Mouse (Mus musculus) liver, embryonic 14.5 days (tissue): ENCODE data around the gene Acbd4. TPM values are rescaled to one million over a fixed set of nuclear protein-coding genes. Genes with fewer than 3 reads are reported as not detected.

Source experiments
- ATAC-seq: fragments of 200-750 bp; cut with Nextera tagmentation; 2 replicates; pipeline ENCODE4 v1.8.0; 2017; ENCODE audit warnings: moderate number of reproducible peaks, mild to moderate bottlenecking, moderate library complexity; ENCODE audit not compliant: insufficient read depth
- DNase-seq, 3 experiments: peaks; one replicate each; pipeline ENCODE4 v3.0.0-alpha.2; 2012 to 2013; ENCODE audit warnings: low read depth in 3 of 3, low spot score in 3 of 3
- H3K27ac ChIP-seq: fragments of 300-500 bp; sonication (generic); 2 replicates; pipeline ENCODE4 v1.5.1; 2014; ENCODE audit warnings: moderate library complexity, mild to moderate bottlenecking, control low read depth, inconsistent platforms
- H3K27me3 ChIP-seq: fragments of 300-500 bp; sonication (generic); 2 replicates; pipeline ENCODE4 v1.6.1; 2014; ENCODE audit warnings: mild to moderate bottlenecking, low read length, moderate library complexity; ENCODE audit not compliant: control insufficient read depth, insufficient read depth
- H3K36me3 ChIP-seq: fragments of 300-500 bp; sonication (generic); replicated peaks from 2 replicates; pipeline ENCODE4 v1.6.1; 2014; ENCODE audit warnings: low read depth; ENCODE audit not compliant: control insufficient read depth, insufficient read depth
- H3K4me1 ChIP-seq, 2 experiments: fragments of 200-500 bp in 1 of 2; fragments of 300-500 bp in 1 of 2; sonication (generic) in 1 of 2; replicated peaks; 2 replicates each; pipeline ENCODE4 v1.6.1; 2012 to 2014; ENCODE audit warnings: antibody characterized with exemption in 1 of 2, inconsistent platforms in 1 of 2, low read length in 1 of 2; ENCODE audit not compliant: control insufficient read depth in 2 of 2, insufficient read depth in 2 of 2
- H3K4me2 ChIP-seq: fragments of 300-500 bp; sonication (generic); 2 replicates; pipeline ENCODE4 v1.6.1; 2014; ENCODE audit warnings: low read depth, mild to moderate bottlenecking, control low read depth, moderate library complexity
- H3K4me3 ChIP-seq, 2 experiments: fragments of 200-500 bp in 1 of 2; fragments of 300-500 bp in 1 of 2; sonication (generic) in 1 of 2; 2 replicates each; pipeline ENCODE4 v1.5.1; 2012 to 2014; ENCODE audit warnings: low read depth in 2 of 2, low read length in 2 of 2, mild to moderate bottlenecking in 2 of 2, control low read depth in 1 of 2, inconsistent platforms in 1 of 2, moderate library complexity in 1 of 2; ENCODE audit not compliant: insufficient read depth in 1 of 2
- H3K9ac ChIP-seq: fragments of 300-500 bp; sonication (generic); replicated peaks from 2 replicates; pipeline ENCODE4 v1.6.1; 2014; ENCODE audit warnings: mild to moderate bottlenecking, control low read depth, moderate library complexity
- H3K9me3 ChIP-seq: fragments of 300-500 bp; sonication (generic); 2 replicates; pipeline ENCODE4 v1.6.1; 2016; ENCODE audit warnings: low read length, mixed read lengths; ENCODE audit not compliant: control insufficient read depth
- CTCF ChIP-seq: IDR thresholded peaks from 2 replicates; pipeline ENCODE4 v1.5.1; 2016; ENCODE audit warnings: antibody characterized with exemption, low read depth, control low read depth
- EP300 ChIP-seq: IDR thresholded peaks from 2 replicates; pipeline ENCODE4 v1.6.1; 2016; ENCODE audit warnings: antibody characterized with exemption, low read depth
- WGBS: fragments of 180-500 bp; shearing (Covaris S2); extraction: QIAGEN DNeasy Blood & Tissue Kit; methylation state at CpG from one replicate; pipeline ENCODE4 v1.1.7; 2014; ENCODE audit not compliant: insufficient replicate concordance; 5-methylcytosine and 5-hydroxymethylcytosine counted together
- polyA plus RNA-seq, 2 experiments: library from polyadenylated mRNA; depleted of rRNA in 1 of 2; stranded (reverse) in 1 of 2; unstranded in 1 of 2; fragments of >200 nt; fragmentation: Nextera tagmentation in 1 of 2; extraction: Ambion mirVana in 1 of 2; gene quantifications; 2 replicates each; pipeline versions ENCODE4 v1.2.1 to v1.2.3; 2012 to 2014

Acbd4 gene
- polyA plus RNA-seq, 2 experiments, result 27.3 to 49.7 TPM

DNA sequence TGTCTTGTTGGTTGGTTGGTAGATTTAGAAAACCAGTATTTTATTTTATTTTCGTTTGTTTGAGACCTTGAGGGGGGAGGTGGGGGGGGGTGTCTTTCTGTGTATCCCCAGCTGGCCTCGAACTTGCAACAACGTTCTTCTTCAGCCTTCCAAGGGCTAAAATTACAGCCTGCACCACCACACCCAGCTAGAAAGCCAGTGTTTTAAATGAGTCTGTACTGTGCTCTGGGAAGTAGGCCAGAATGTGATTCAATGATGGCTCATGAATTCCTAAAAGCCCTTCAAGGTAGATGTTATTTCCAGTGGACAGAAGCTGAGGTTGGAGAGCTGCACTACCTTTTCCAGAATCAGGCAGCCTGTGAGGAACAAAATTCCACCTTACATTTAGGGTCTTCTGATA is 32.7 kb downstream of the Acbd4 start:
- TF ChIP-seq EP300, result no peak
- TF ChIP-seq CTCF, result no peak
- WGBS, result 45% methylated on average over 3 of the region's 3 CpGs
- H3K27ac ChIP-seq, result peak overlapping the region; percentile 94
- DNase-seq (no peak), ATAC-seq (no peak)
- peak overlapping the region in 1 of 2 experiments; percentile 97; a peak in 3 of 4 replicates for H3K4me3 ChIP-seq
- peak overlapping the region; percentile 95 for H3K9ac ChIP-seq
- H3K9me3 ChIP-seq, result no peaks in the 10 kb centered on the region
- H3K36me3 ChIP-seq, result peaks cover 1% of the 10 kb centered on the region
- peaks cover 35 to 43% of the 10 kb centered on the region in 2 experiments for H3K4me1 ChIP-seq
- peak overlapping the region; percentile 96 for H3K4me2 ChIP-seq
- H3K27me3 ChIP-seq, result no peaks in the 10 kb centered on the region

DNA sequence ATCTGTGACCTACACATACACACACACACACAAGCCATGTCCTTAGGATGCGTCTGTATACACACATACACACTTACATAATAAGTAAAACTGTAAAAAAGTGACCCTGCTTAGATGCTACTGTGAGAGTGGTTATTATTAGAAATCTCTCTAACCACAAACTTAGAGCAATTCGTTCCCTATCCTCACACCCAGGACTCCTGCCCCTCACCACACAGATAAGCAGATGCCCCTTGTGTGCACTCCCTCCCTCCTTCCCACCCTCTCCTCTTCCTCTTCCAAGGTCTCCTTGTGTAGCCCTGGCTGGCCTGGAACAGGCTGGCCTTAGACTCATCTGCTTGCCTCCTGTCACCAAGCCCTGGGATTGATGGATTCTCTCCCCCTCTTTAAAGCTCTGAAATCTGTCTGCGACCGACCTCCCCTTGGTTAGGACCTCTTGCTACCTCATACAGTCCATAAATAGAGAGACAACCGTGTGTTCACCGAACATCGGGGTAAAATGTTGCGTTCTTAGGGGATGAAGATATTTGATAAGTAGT is 34.6 kb downstream of the Acbd4 start:
- peak overlapping the region; percentile 28; the same call in 1 of the 2 replicates for H3K9ac ChIP-seq
- WGBS, result 18% methylated on average over 8 of the region's 8 CpGs
- no peak for ATAC-seq

GRCm38 (mm10) chr11:103139951-103140762 is 38.7 kb downstream of the Acbd4 start:
- no peaks in the 10 kb centered on the region for H3K9me3 ChIP-seq
- H3K36me3 ChIP-seq, result peaks cover 4% of the 10 kb centered on the region
- H3K27me3 ChIP-seq, result no peaks in the 10 kb centered on the region
- no peak overlapping the region for H3K9ac ChIP-seq
- H3K27ac ChIP-seq, result no peak overlapping the region
- ATAC-seq (no peak), DNase-seq (no peak)
- TF ChIP-seq EP300 (no peak), CTCF (no peak)
- H3K4me3 ChIP-seq, result no peak overlapping the region
- 76% methylated on average over 14 of the region's 14 CpGs for WGBS
- H3K4me1 ChIP-seq, result peaks cover 13 to 30% of the 10 kb centered on the region in 2 experiments
- H3K4me2 ChIP-seq, result no peak overlapping the region

More for the DNA sequence above, 34.6 kb downstream of the Acbd4 start:
- H3K4me1 ChIP-seq, result peaks cover 29 to 38% of the 10 kb centered on the region in 2 experiments
- H3K4me3 ChIP-seq, result no peak overlapping the region
- H3K9me3 ChIP-seq, result no peaks in the 10 kb centered on the region
- no peaks in the 10 kb centered on the region for H3K27me3 ChIP-seq
- peaks cover 4% of the 10 kb centered on the region for H3K36me3 ChIP-seq
- H3K27ac ChIP-seq, result peak overlapping the region; percentile 94
- DNase-seq, result no peak
- H3K4me2 ChIP-seq, result peak overlapping the region; percentile 96
- TF ChIP-seq CTCF (no peak), EP300 (peak; percentile 41; the same call in 1 of the 2 replicates)

DNA sequence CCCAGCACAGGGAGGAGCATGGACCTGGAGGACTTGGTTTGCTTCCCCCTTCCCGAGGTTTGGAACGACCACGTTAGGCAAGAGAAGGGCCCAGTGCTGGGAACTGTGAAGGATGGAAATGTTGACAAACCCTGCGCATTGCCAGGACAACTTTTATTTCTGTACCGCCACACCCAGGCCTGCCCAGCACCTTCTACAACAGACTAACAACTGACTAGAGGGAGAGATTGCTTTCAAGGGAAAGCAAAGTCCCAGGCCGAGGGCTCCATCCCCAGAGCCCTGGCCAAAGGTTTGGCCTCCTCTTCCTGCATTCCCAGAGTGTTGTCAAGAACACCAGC is 39.2 kb downstream of the Acbd4 start:
- ATAC-seq (no peak), DNase-seq (no peak)
- peaks cover 10 to 25% of the 10 kb centered on the region in 2 experiments for H3K4me1 ChIP-seq
- no peak for TF ChIP-seq CTCF
- no peak for TF ChIP-seq EP300
- H3K4me3 ChIP-seq, result no peak overlapping the region
- H3K9ac ChIP-seq, result no peak overlapping the region
- H3K27me3 ChIP-seq, result no peaks in the 10 kb centered on the region
- 62% methylated on average over 6 of the region's 6 CpGs for WGBS
- H3K36me3 ChIP-seq, result peaks cover 4% of the 10 kb centered on the region
- H3K27ac ChIP-seq, result no peak overlapping the region
- H3K4me2 ChIP-seq, result no peak overlapping the region
- no peaks in the 10 kb centered on the region for H3K9me3 ChIP-seq

DNA sequence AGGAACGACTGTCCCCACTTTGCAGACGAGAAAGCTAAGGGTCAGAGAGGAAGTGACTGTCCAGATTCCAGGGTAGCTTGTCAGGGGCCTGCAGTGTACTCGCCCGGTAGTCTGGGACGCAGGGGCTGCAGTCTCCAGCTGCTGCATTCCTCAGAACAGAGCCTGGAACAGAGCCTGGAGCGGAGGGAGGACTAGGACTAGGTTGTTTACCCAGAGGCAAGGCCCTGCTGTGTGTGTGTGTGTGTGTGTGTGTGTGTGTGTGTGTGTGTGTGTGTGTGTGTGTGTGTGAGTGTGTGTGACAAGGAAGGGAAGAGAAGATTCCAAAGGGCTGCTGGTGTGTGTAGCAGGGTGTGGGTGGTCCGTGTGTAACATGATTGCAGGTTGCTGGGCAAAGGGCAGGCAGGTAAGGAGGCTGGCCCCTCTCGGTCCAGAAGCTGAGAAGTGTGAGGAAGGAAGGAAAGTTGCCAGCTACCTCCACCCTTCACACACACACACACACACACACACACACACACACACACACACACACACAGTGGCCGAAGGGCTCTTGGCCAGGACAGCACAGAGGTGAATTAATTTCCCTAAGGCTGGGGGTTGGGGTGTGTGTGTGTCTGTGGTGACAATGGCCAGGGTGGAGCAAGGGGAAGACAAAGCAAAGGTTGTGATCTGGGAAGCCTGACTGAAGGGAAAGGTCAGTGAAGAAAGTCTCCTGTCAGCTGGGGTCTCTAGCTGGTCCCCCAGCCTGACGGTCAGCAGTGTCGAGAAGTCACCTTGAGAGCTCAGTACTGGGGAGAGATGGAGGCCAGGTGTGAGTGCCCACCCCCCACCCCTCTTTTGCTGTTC is 39.8 kb downstream of the Acbd4 start:
- Histone ChIP-seq H3K27ac (no peak overlapping the region), H3K4me2 (no peak overlapping the region), H3K36me3 (peaks cover 4% of the 10 kb centered on the region), H3K9ac (no peak overlapping the region), H3K27me3 (no peaks in the 10 kb centered on the region), H3K9me3 (no peaks in the 10 kb centered on the region), H3K4me3 (no peak overlapping the region), H3K4me1 (peaks cover 4 to 20% of the 10 kb centered on the region in 2 experiments)
- WGBS, result 50% methylated on average over 11 of the region's 11 CpGs
- no peak for DNase-seq
- TF ChIP-seq CTCF (no peak), EP300 (no peak)
- ATAC-seq, result 0 out of 2 replicates have a peak, but pooled peaks have one; percentile 35
